Mouse (Mus musculus) forebrain, postnatal 0 days (tissue): Measurements from ENCODE around the gene Olfr1289. TPM values are rescaled to one million over a fixed set of nuclear protein-coding genes. Genes with fewer than 3 reads are reported as not detected.

Experiments
- ATAC-seq: fragments of 200-750 bp; cut with Nextera tagmentation; 2 replicates; pipeline ENCODE4 v1.8.0; 2017; ENCODE audit warnings: mild to moderate bottlenecking, moderate library complexity
- DNase-seq: peaks from one replicate; pipeline ENCODE4 v3.0.0-alpha.2; 2015
- H3K27ac ChIP-seq: fragments of 300-500 bp; sonication (generic); 2 replicates; pipeline ENCODE4 v1.5.1; 2014; ENCODE audit warnings: low read depth, mild to moderate bottlenecking, antibody characterized with exemption, low read length, moderate library complexity, mixed read lengths
- H3K27me3 ChIP-seq: fragments of 300-500 bp; sonication (generic); 2 replicates; pipeline ENCODE4 v1.6.1; 2014; ENCODE audit warnings: mild to moderate bottlenecking, low read length, mixed read lengths; ENCODE audit not compliant: insufficient read depth
- H3K36me3 ChIP-seq: fragments of 300-500 bp; sonication (generic); 2 replicates; pipeline ENCODE4 v1.6.1; 2014; ENCODE audit warnings: mild to moderate bottlenecking, moderate library complexity; ENCODE audit not compliant: insufficient read depth
- H3K4me1 ChIP-seq: fragments of 300-500 bp; sonication (generic); 2 replicates; pipeline ENCODE4 v1.6.1; 2014; ENCODE audit warnings: antibody characterized with exemption; ENCODE audit not compliant: insufficient read depth
- H3K4me2 ChIP-seq: fragments of 300-500 bp; sonication (generic); 2 replicates; pipeline ENCODE4 v1.6.1; 2014; ENCODE audit warnings: low read depth, mild to moderate bottlenecking, moderate library complexity
- H3K4me3 ChIP-seq: fragments of 300-500 bp; sonication (generic); 2 replicates; pipeline ENCODE4 v1.5.1; 2014; ENCODE audit warnings: low read depth, low read length, mixed read lengths
- H3K9ac ChIP-seq: fragments of 300-500 bp; sonication (generic); 2 replicates; pipeline ENCODE4 v1.6.1; 2014; ENCODE audit warnings: mild to moderate bottlenecking
- H3K9me3 ChIP-seq: fragments of 300-500 bp; sonication (generic); 2 replicates; pipeline ENCODE4 v1.6.1; 2016; ENCODE audit warnings: low read length
- CTCF ChIP-seq: sonication (generic); IDR thresholded peaks from 2 replicates; pipeline ENCODE4 v1.5.1; 2016; ENCODE audit warnings: antibody characterized with exemption, control low read depth, low read depth
- WGBS: fragments of 180-500 bp; shearing (Covaris S2); extraction: QIAGEN DNeasy Blood & Tissue Kit; methylation state at CpG from one replicate; pipeline ENCODE4 v1.1.7; 2014; 5-methylcytosine and 5-hydroxymethylcytosine counted together
- polyA plus RNA-seq: library from polyadenylated mRNA; unstranded; fragments of >200 nt; fragmentation: Nextera tagmentation; extraction: Ambion mirVana; gene quantifications from 2 replicates; pipeline ENCODE4 v1.2.1, GENCODE M21; 2015
- total RNA-seq: library from RNA; depleted of rRNA; stranded (reverse); fragments of >200 nt; gene quantifications from 2 replicates; pipeline ENCODE4 v1.2.3, GENCODE M21; 2014; rRNA removed

Gene Olfr1289
- total RNA-seq (not detected in 2 replicates), polyA plus RNA-seq (not detected in 2 replicates)

- H3K4me2 ChIP-seq, result no peak within 1 kb of the TSS
- no peaks in the 10 kb centered on the region for H3K27me3 ChIP-seq
- H3K9ac ChIP-seq, result no peak within 1 kb of the TSS
- no peak for DNase-seq
- TF ChIP-seq CTCF, result no peak
- H3K36me3 ChIP-seq, result no peaks in the 10 kb centered on the region
- H3K4me3 ChIP-seq, result no peak within 1 kb of the TSS
- H3K4me1 ChIP-seq, result no peaks in the 10 kb centered on the region
- WGBS, result 67% methylated on average over 1 of the region's 1 CpGs
- no peaks in the 10 kb centered on the region for H3K9me3 ChIP-seq
- no peak within 1 kb of the TSS for H3K27ac ChIP-seq
- no peak for ATAC-seq
Measured at GRCm38 (mm10) chr2:111480519-111480918, at the start of gene Olfr1289. Gene Olfr1289 (plus strand): TSS chr2:111480819.

GRCm38 (mm10) chr2:111448842-111449241, 31.8 kb upstream of the Olfr1289 start, which contains the start of gene Olfr1287:
Gene Olfr1287 (plus strand): TSS chr2:111449142.
- no peak for TF ChIP-seq CTCF
- Histone ChIP-seq H3K4me2 (no peak within 1 kb of the TSS), H3K4me3 (no peak within 1 kb of the TSS), H3K27ac (no peak within 1 kb of the TSS), H3K9me3 (no peaks in the 10 kb centered on the region), H3K27me3 (no peaks in the 10 kb centered on the region), H3K9ac (no peak within 1 kb of the TSS), H3K36me3 (no peaks in the 10 kb centered on the region), H3K4me1 (no peaks in the 10 kb centered on the region)
- WGBS, result 77% methylated on average over 1 of the region's 1 CpGs
- DNase-seq, result no peak
- no peak for ATAC-seq

- TF ChIP-seq CTCF, result no peak
- 95% methylated on average over 1 of the region's 1 CpGs for WGBS
- no peak for ATAC-seq
Measured at GRCm38 (mm10) chr2:111473801-111474200, 6.8 kb upstream of the Olfr1289 start, which contains the start of gene Olfr1288. Gene Olfr1288 (plus strand): TSS chr2:111474101.

GRCm38 (mm10) chr2:111493729-111494128, 13.1 kb downstream of the Olfr1289 start, which contains the start of gene Olfr1290:
Gene Olfr1290 (minus strand): TSS chr2:111493829.
- H3K27me3 ChIP-seq, result no peaks in the 10 kb centered on the region
- H3K4me3 ChIP-seq, result no peak within 1 kb of the TSS
- DNase-seq, result no peak
- TF ChIP-seq CTCF, result no peak
- ATAC-seq, result no peak
- H3K27ac ChIP-seq, result no peak within 1 kb of the TSS
- 78% methylated on average over 5 of the region's 5 CpGs for WGBS
- no peaks in the 10 kb centered on the region for H3K9me3 ChIP-seq
- no peaks in the 10 kb centered on the region for H3K36me3 ChIP-seq
- no peak within 1 kb of the TSS for H3K9ac ChIP-seq
- no peak within 1 kb of the TSS for H3K4me2 ChIP-seq
- no peaks in the 10 kb centered on the region for H3K4me1 ChIP-seq

More at GRCm38 (mm10) chr2:111473801-111474200, 6.8 kb upstream of the Olfr1289 start, which contains the start of gene Olfr1288:
- H3K4me3 ChIP-seq, result no peak within 1 kb of the TSS
- DNase-seq, result no peak
- no peaks in the 10 kb centered on the region for H3K27me3 ChIP-seq
- H3K4me1 ChIP-seq, result no peaks in the 10 kb centered on the region
- no peaks in the 10 kb centered on the region for H3K9me3 ChIP-seq
- H3K27ac ChIP-seq, result no peak within 1 kb of the TSS
- no peak within 1 kb of the TSS for H3K4me2 ChIP-seq
- H3K9ac ChIP-seq, result no peak within 1 kb of the TSS
- H3K36me3 ChIP-seq, result no peaks in the 10 kb centered on the region

GRCm38 (mm10) chr2:111496880-111497279, 16.3 kb downstream of the Olfr1289 start, which contains the start of gene Olfr1291-ps1:
Gene Olfr1291-ps1 (plus strand): TSS chr2:111497180.
- Histone ChIP-seq H3K9ac (no peak within 1 kb of the TSS), H3K36me3 (no peaks in the 10 kb centered on the region), H3K27me3 (no peaks in the 10 kb centered on the region), H3K4me1 (no peaks in the 10 kb centered on the region), H3K4me2 (no peak within 1 kb of the TSS), H3K9me3 (no peaks in the 10 kb centered on the region), H3K27ac (no peak within 1 kb of the TSS), H3K4me3 (no peak within 1 kb of the TSS)
- no peak for ATAC-seq
- no peak for DNase-seq
- 92% methylated on average over 3 of the region's 3 CpGs for WGBS
- TF ChIP-seq CTCF, result no peak

- H3K27ac ChIP-seq, result no peak overlapping the region
- no peak overlapping the region for H3K9ac ChIP-seq
- H3K4me1 ChIP-seq, result no peaks in the 10 kb centered on the region
- H3K4me3 ChIP-seq, result no peak overlapping the region
- WGBS, result 90% methylated on average over 10 of the region's 10 CpGs
- no peaks in the 10 kb centered on the region for H3K27me3 ChIP-seq
- no peaks in the 10 kb centered on the region for H3K36me3 ChIP-seq
- H3K9me3 ChIP-seq, result no peaks in the 10 kb centered on the region
- H3K4me2 ChIP-seq, result no peak overlapping the region
- no peak for TF ChIP-seq CTCF
- ATAC-seq (no peak), DNase-seq (no peak)
Measured at GRCm38 (mm10) chr2:111517451-111517850, 36.8 kb downstream of the Olfr1289 start.

- no peak for ATAC-seq
- TF ChIP-seq CTCF, result no peak
- 95% methylated on average over 1 of the region's 1 CpGs for WGBS
Measured at GRCm38 (mm10) chr2:111524903-111525302, 44.3 kb downstream of the Olfr1289 start, which contains the start of gene Olfr1293-ps. Gene Olfr1293-ps (plus strand): TSS chr2:111525203.

More at GRCm38 (mm10) chr2:111524903-111525302, 44.3 kb downstream of the Olfr1289 start, which contains the start of gene Olfr1293-ps:
- no peak within 1 kb of the TSS for H3K27ac ChIP-seq
- no peak within 1 kb of the TSS for H3K4me2 ChIP-seq
- no peak within 1 kb of the TSS for H3K9ac ChIP-seq
- no peaks in the 10 kb centered on the region for H3K36me3 ChIP-seq
- H3K9me3 ChIP-seq, result no peaks in the 10 kb centered on the region
- H3K4me1 ChIP-seq, result no peaks in the 10 kb centered on the region
- H3K27me3 ChIP-seq, result no peaks in the 10 kb centered on the region
- H3K4me3 ChIP-seq, result no peak within 1 kb of the TSS
- no peak for DNase-seq

Other genes starting within 250 kb of the Olfr1289 start
- gene Olfr1275, start 245.5 kb upstream of the Olfr1289 start, total RNA-seq, result not detected in 2 replicates
- not detected in 2 replicates for gene Olfr1275, start 245.5 kb upstream of the Olfr1289 start, polyA plus RNA-seq
- not detected in 2 replicates for gene Olfr1276, start 226.3 kb upstream of the Olfr1289 start, total RNA-seq
- gene Olfr1276, start 226.3 kb upstream of the Olfr1289 start, polyA plus RNA-seq, result not detected in 2 replicates
- gene Olfr1277, start 206.7 kb upstream of the Olfr1289 start, total RNA-seq, result not detected in 2 replicates
- not detected in 2 replicates for gene Olfr1277, start 206.7 kb upstream of the Olfr1289 start, polyA plus RNA-seq
- not detected in 2 replicates for gene Olfr1278, start 190.7 kb upstream of the Olfr1289 start, total RNA-seq
- not detected in 2 replicates for gene Olfr1278, start 190.7 kb upstream of the Olfr1289 start, polyA plus RNA-seq
- not detected in 2 replicates for gene Olfr1279, start 180.2 kb upstream of the Olfr1289 start, total RNA-seq
- not detected in 2 replicates for gene Olfr1279, start 180.2 kb upstream of the Olfr1289 start, polyA plus RNA-seq
- gene Olfr1280, start 166.8 kb upstream of the Olfr1289 start, total RNA-seq, result not detected in 2 replicates
- gene Olfr1280, start 166.8 kb upstream of the Olfr1289 start, polyA plus RNA-seq, result not detected in 2 replicates
- gene Olfr1281, start 154.3 kb upstream of the Olfr1289 start, total RNA-seq, result not detected in 2 replicates
- not detected in 2 replicates for gene Olfr1281, start 154.3 kb upstream of the Olfr1289 start, polyA plus RNA-seq
- gene Olfr1282, start 144.7 kb upstream of the Olfr1289 start, total RNA-seq, result not detected in 2 replicates
- gene Olfr1282, start 144.7 kb upstream of the Olfr1289 start, polyA plus RNA-seq, result not detected in 2 replicates
- gene Olfr1283, start 114.0 kb upstream of the Olfr1289 start, total RNA-seq, result not detected in 2 replicates
- not detected in 2 replicates for gene Olfr1283, start 114.0 kb upstream of the Olfr1289 start, polyA plus RNA-seq
- not detected in 2 replicates for gene Olfr1284, start 105.3 kb upstream of the Olfr1289 start, total RNA-seq
- gene Olfr1284, start 105.3 kb upstream of the Olfr1289 start, polyA plus RNA-seq, result not detected in 2 replicates
- not detected in 2 replicates for gene Olfr1286, start 57.7 kb upstream of the Olfr1289 start, total RNA-seq
- not detected in 2 replicates for gene Olfr1286, start 57.7 kb upstream of the Olfr1289 start, polyA plus RNA-seq
- gene Olfr1287, start 31.7 kb upstream of the Olfr1289 start, total RNA-seq, result not detected in 2 replicates
- gene Olfr1287, start 31.7 kb upstream of the Olfr1289 start, polyA plus RNA-seq, result not detected in 2 replicates
- gene Olfr1288, start 6.7 kb upstream of the Olfr1289 start, total RNA-seq, result not detected in 2 replicates
- gene Olfr1288, start 6.7 kb upstream of the Olfr1289 start, polyA plus RNA-seq, result not detected in 2 replicates
- gene Olfr1290, start 13.0 kb downstream of the Olfr1289 start, total RNA-seq, result not detected in 2 replicates
- gene Olfr1290, start 13.0 kb downstream of the Olfr1289 start, polyA plus RNA-seq, result not detected in 2 replicates
- not detected in 2 replicates for gene Olfr1291-ps1, start 16.4 kb downstream of the Olfr1289 start, total RNA-seq
- gene Olfr1291-ps1, start 16.4 kb downstream of the Olfr1289 start, polyA plus RNA-seq, result not detected in 2 replicates
- gene Olfr1293-ps, start 44.4 kb downstream of the Olfr1289 start, total RNA-seq, result not detected in 2 replicates
- not detected in 2 replicates for gene Olfr1293-ps, start 44.4 kb downstream of the Olfr1289 start, polyA plus RNA-seq
- not detected in 2 replicates for gene Olfr1294, start 59.5 kb downstream of the Olfr1289 start, total RNA-seq
- not detected in 2 replicates for gene Olfr1294, start 59.5 kb downstream of the Olfr1289 start, polyA plus RNA-seq
- gene Olfr1295, start 88.9 kb downstream of the Olfr1289 start, total RNA-seq, result not detected in 2 replicates
- gene Olfr1295, start 88.9 kb downstream of the Olfr1289 start, polyA plus RNA-seq, result not detected in 2 replicates
- gene Olfr1297, start 145.7 kb downstream of the Olfr1289 start, total RNA-seq, result not detected in 2 replicates
- not detected in 2 replicates for gene Olfr1297, start 145.7 kb downstream of the Olfr1289 start, polyA plus RNA-seq
- not detected in 2 replicates for gene Olfr1298, start 168.4 kb downstream of the Olfr1289 start, total RNA-seq
- not detected in 2 replicates for gene Olfr1298, start 168.4 kb downstream of the Olfr1289 start, polyA plus RNA-seq
- gene Olfr1299, start 180.6 kb downstream of the Olfr1289 start, total RNA-seq, result not detected in 2 replicates
- not detected in 2 replicates for gene Olfr1299, start 180.6 kb downstream of the Olfr1289 start, polyA plus RNA-seq